Mouse (Mus musculus): ENCODE measurements around the gene Fitm2. TPM values are rescaled to one million over a fixed set of nuclear protein-coding genes. Genes with fewer than 3 reads are reported as not detected.
A peak's percentile ranks its signal among the peaks of the same experiment; 100 is the strongest.

Gene Fitm2
- total RNA-seq, 4 experiments from 2014 or later, result 17.0 to 23.5 (median 20.7) TPM

GRCm38 (mm10) chr2:163424597-163424996, 47.8 kb downstream of the Fitm2 start, which contains the start of gene Oser1:
Gene Oser1, minus strand, starts transcription at chr2:163424697.
- no peak for DNase-seq (ENCODE audit: low spot score in 2 of 2)

- no peak for DNase-seq (ENCODE audit: low spot score in 2 of 2)
Measured at GRCm38 (mm10) chr2:163422895-163423660, 49.4 kb downstream of the Fitm2 start.

GRCm38 (mm10) chr2:163420366-163420886, 52.0 kb downstream of the Fitm2 start:
- no peak for DNase-seq (ENCODE audit: low spot score in 2 of 2)

- peak; percentile 99 for DNase-seq (ENCODE audit: low spot score in 2 of 2)
Measured at GRCm38 (mm10) chr2:163419346-163420045, 52.9 kb downstream of the Fitm2 start.

- DNase-seq (ENCODE audit: low spot score in 2 of 2), result no peak
Measured at GRCm38 (mm10) chr2:163418841-163419345, 53.5 kb downstream of the Fitm2 start.

- no peak for DNase-seq (ENCODE audit: low spot score in 2 of 2)
Measured at GRCm38 (mm10) chr2:163417830-163418229, 54.6 kb downstream of the Fitm2 start.

- DNase-seq (ENCODE audit: low spot score in 2 of 2), result no peak
Measured at GRCm38 (mm10) chr2:163417026-163417425, 55.4 kb downstream of the Fitm2 start.

Other genes with a start within 250 kb of the Fitm2 start
- under 1 TPM; 0.27 to 0.48 (median 0.42) TPM for gene Jph2, start 74.6 kb downstream of the Fitm2 start, total RNA-seq (2022)
- gene Oser1, start 47.9 kb downstream of the Fitm2 start, total RNA-seq (2022), result 10 to 100 TPM; 20.1 to 22.9 (median 22.6) TPM
- gene Gdap1l1, start 34.2 kb downstream of the Fitm2 start, total RNA-seq (2022), result 10 to 100 TPM; 65.7 to 69.2 (median 68.0) TPM
- not detected for gene R3hdml, start 19.7 kb upstream of the Fitm2 start, total RNA-seq (2022)
- gene Hnf4a, start 34.2 kb upstream of the Fitm2 start, total RNA-seq (2022), result not detected
- gene Ttpal, start 129.7 kb upstream of the Fitm2 start, total RNA-seq (2022), result 10 to 100 TPM; 48.2 to 50.3 (median 49.2) TPM
- gene Serinc3, start 172.5 kb upstream of the Fitm2 start, total RNA-seq (2022), result 100 to 1,000 TPM; 201 to 242 (median 213) TPM
- gene Pkig, start 185.8 kb upstream of the Fitm2 start, total RNA-seq (2022), result 10 to 100 TPM; 67.0 to 98.4 (median 83.6) TPM